Mouse (Mus musculus) neural tube, embryonic 14.5 days (tissue): ENCODE results near the gene Megf11. TPM values are rescaled to one million over a fixed set of nuclear protein-coding genes. Genes with fewer than 3 reads are reported as not detected.

Source experiments
- ATAC-seq: fragments of 200-750 bp; cut with Nextera tagmentation; 2 replicates; pipeline ENCODE4 v1.8.0; 2017; ENCODE audit warnings: low read depth, mild to moderate bottlenecking, moderate TSS enrichment, moderate library complexity
- H3K27ac ChIP-seq: fragments of 300-500 bp; sonication (generic); 2 replicates; pipeline ENCODE4 v1.5.1; 2014; ENCODE audit warnings: low read depth, mild to moderate bottlenecking, control low read depth, low read length, moderate library complexity, mixed read lengths
- H3K27me3 ChIP-seq: fragments of 300-500 bp; sonication (generic); 2 replicates; pipeline ENCODE4 v1.6.1; 2014; ENCODE audit warnings: low read length; ENCODE audit not compliant: control insufficient read depth, insufficient read depth
- H3K36me3 ChIP-seq: fragments of 300-500 bp; sonication (generic); 2 replicates; pipeline ENCODE4 v1.6.1; 2014; ENCODE audit warnings: low read length, mixed read lengths; ENCODE audit not compliant: control insufficient read depth, insufficient read depth
- H3K4me1 ChIP-seq: fragments of 300-500 bp; sonication (generic); 2 replicates; pipeline ENCODE4 v1.6.1; 2014; ENCODE audit warnings: low read length; ENCODE audit not compliant: control insufficient read depth, insufficient read depth
- H3K4me2 ChIP-seq: fragments of 300-500 bp; sonication (generic); 2 replicates; pipeline ENCODE4 v1.6.1; 2014; ENCODE audit warnings: mild to moderate bottlenecking, low read depth, low read length, control low read depth
- H3K4me3 ChIP-seq: fragments of 300-500 bp; sonication (generic); 2 replicates; pipeline ENCODE4 v1.5.1; 2014; ENCODE audit warnings: low read depth, low read length, control low read depth, mixed read lengths
- H3K9ac ChIP-seq: fragments of 300-500 bp; sonication (generic); replicated peaks from 2 replicates; pipeline ENCODE4 v1.6.1; 2014; ENCODE audit warnings: low read depth, mild to moderate bottlenecking, control low read depth, low read length, mixed read lengths
- H3K9me3 ChIP-seq: fragments of 300-500 bp; sonication (generic); 2 replicates; pipeline ENCODE4 v1.6.1; 2016; ENCODE audit warnings: low read length; ENCODE audit not compliant: control insufficient read depth
- WGBS: fragments of 180-500 bp; shearing (Covaris S2); extraction: QIAGEN DNeasy Blood & Tissue Kit; methylation state at CpG from one replicate; pipeline ENCODE4 v1.1.7; 2014; 5-methylcytosine and 5-hydroxymethylcytosine counted together
- polyA plus RNA-seq: library from polyadenylated mRNA; unstranded; fragments of >200 nt; fragmentation: Nextera tagmentation; extraction: Ambion mirVana; gene quantifications from 2 replicates; pipeline ENCODE4 v1.2.1, GENCODE M21; 2014

The Megf11 gene
- polyA plus RNA-seq, 1 experiment from 2014 or later: 17.7 TPM

DNA sequence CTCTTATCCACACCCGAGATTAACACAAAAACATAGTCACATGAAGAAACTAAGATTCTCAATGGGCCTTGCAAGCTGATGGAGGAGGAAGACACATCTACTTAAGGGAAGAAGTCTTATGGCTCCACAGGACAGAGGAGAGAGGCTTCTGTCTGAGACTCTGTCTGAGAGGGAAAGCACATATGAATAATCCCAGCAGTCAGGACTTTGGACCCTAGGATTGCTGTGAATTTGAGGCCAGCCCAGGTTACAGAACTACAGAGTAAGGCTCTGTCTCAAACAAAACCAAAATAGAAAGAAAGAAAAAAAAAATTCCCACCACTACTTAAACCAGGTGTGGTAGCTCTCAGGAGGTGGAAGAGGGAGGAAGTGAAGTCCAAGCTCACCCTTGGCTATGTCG, 266.7 kb downstream of the Megf11 start:
- 66% methylated on average over 2 of the region's 2 CpGs for WGBS
- no peaks in the 10 kb centered on the region for H3K4me1 ChIP-seq
- no peak overlapping the region for H3K9ac ChIP-seq
- H3K27me3 ChIP-seq: no peaks in the 10 kb centered on the region
- ATAC-seq: no peak
- H3K9me3 ChIP-seq: no peaks in the 10 kb centered on the region
- no peak overlapping the region for H3K4me2 ChIP-seq
- no peaks in the 10 kb centered on the region for H3K36me3 ChIP-seq
- H3K27ac ChIP-seq: no peak overlapping the region
- no peak overlapping the region for H3K4me3 ChIP-seq

DNA sequence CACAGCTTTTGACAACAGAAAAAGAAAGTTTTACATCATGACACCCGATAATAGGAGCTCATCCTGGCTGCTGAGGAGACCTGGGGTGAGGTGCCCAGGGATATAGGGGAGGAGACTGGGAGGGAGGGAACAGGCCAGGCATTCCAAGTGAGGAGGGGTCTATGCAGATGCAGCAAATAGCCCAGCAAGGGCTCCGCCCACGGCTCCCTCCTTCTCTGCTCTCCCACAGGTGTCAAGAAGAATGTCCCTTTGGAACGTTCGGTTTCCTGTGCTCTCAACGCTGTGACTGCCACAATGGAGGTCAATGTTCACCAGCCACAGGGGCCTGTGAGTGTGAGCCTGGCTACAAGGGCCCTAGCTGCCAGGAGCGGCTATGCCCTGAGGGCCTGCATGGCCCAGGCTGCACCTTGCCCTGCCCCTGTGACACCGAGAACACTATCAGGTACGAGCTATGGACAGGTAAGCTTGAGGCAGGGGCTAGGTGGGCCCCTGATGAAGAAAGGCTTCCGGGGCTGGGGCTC, 267.5 kb downstream of the Megf11 start:
- no peak overlapping the region for H3K4me3 ChIP-seq
- H3K27me3 ChIP-seq: no peaks in the 10 kb centered on the region
- 70% methylated on average over 10 of the region's 10 CpGs for WGBS
- no peaks in the 10 kb centered on the region for H3K9me3 ChIP-seq
- H3K36me3 ChIP-seq: no peaks in the 10 kb centered on the region
- no peak for ATAC-seq
- no peak overlapping the region for H3K9ac ChIP-seq
- H3K4me1 ChIP-seq: no peaks in the 10 kb centered on the region
- no peak overlapping the region for H3K27ac ChIP-seq
- H3K4me2 ChIP-seq: no peak overlapping the region

DNA sequence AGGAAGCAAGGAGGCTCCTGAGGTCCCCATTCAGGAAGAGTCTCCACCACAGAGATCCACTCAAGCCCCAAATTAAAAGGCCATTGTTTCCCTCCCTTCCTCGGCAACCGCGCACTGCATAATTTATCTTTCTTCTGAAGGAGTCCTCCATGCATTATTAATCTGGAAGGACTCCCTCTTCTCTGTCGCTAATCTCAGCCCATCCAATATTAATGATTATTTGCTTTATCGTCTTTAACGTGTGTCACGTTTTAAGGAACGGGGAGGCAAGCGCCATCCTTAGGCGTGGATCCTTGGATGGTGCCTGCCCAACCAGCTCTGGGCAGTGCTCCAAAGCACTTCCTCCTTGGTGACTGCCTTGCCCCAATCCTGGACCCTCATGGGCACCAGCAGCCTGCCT, 269.3 kb downstream of the Megf11 start:
- ATAC-seq: no peak
- H3K27ac ChIP-seq: no peak overlapping the region
- no peaks in the 10 kb centered on the region for H3K27me3 ChIP-seq

DNA sequence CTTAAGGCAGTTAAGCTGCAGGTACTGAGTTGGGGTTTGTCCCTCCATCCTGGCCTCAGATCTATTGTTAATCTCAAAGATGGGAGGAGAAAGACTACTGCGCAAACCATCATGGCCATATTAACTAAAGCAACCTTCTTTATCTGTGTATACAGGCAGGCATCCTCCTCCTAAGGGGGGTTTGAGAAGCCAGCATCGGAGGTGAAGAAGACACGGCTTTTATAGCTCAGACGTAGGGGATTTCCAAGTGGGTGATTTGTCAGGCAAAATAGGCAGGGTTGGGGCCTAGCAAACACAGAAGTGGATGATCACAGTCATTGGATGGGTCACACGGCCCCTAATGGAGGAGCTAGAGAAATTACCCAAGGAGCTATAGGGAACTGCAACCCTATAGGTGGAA, 271.2 kb downstream of the Megf11 start:
- 41% methylated on average over 5 of the region's 5 CpGs for WGBS
- no peaks in the 10 kb centered on the region for H3K9me3 ChIP-seq
- H3K36me3 ChIP-seq: no peaks in the 10 kb centered on the region
- H3K4me2 ChIP-seq: no peak overlapping the region
- no peak overlapping the region for H3K4me3 ChIP-seq
- peaks cover 9% of the 10 kb centered on the region for H3K4me1 ChIP-seq
- no peak overlapping the region for H3K27ac ChIP-seq
- no peak overlapping the region for H3K9ac ChIP-seq
- no peaks in the 10 kb centered on the region for H3K27me3 ChIP-seq
- ATAC-seq: no peak

More for the DNA sequence above, 269.3 kb downstream of the Megf11 start:
- Histone ChIP-seq H3K4me2 (no peak overlapping the region), H3K9ac (no peak overlapping the region), H3K4me1 (no peaks in the 10 kb centered on the region), H3K9me3 (no peaks in the 10 kb centered on the region), H3K4me3 (no peak overlapping the region), H3K36me3 (no peaks in the 10 kb centered on the region)
- whole genome bisulfite sequencing: 45% methylated on average over 10 of the region's 10 CpGs

DNA sequence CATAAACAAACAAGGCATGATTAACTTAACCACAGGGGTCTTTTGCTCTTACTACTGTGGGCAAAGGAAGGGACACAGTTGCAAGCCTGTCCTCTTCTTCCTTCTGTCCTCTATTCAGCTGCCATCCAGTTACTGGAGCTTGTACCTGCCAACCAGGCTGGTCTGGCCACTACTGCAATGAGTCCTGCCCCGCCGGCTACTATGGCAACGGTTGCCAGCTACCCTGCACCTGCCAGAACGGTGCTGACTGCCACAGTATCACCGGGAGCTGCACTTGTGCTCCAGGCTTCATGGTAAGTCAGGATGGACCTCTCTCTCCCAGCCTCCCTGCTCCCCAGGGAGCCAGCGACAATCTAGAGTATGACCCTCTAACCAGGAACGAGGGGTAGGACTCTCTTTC, 274.8 kb downstream of the Megf11 start:
- Histone ChIP-seq H3K27me3 (no peaks in the 10 kb centered on the region), H3K4me2 (no peak overlapping the region), H3K27ac (no peak overlapping the region), H3K36me3 (no peaks in the 10 kb centered on the region), H3K4me3 (no peak overlapping the region), H3K4me1 (peaks cover 16% of the 10 kb centered on the region), H3K9me3 (no peaks in the 10 kb centered on the region), H3K9ac (no peak overlapping the region)
- 59% methylated on average over 7 of the region's 7 CpGs for WGBS
- no peak for ATAC-seq

DNA sequence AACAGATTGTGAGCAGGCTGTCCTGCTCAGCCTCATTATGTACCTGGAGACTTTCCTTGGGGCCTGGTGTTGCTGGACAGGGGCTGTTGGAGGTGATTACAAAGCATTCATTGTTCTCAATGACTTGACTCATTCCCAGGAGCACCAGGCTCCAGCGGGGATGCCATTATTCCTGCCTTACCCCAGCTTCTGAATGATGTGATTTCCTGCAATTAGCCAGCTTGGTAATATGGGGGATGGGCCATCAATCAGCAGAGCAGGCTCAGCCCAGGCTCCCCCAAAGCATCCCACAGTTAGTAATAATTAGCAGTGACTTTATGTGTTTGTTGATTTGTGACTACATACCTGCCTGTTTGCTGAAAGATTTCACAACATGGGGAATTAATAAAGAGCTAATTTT, 279.2 kb downstream of the Megf11 start:
- H3K4me2 ChIP-seq: no peak overlapping the region
- no peaks in the 10 kb centered on the region for H3K27me3 ChIP-seq
- peaks cover 23% of the 10 kb centered on the region for H3K4me1 ChIP-seq
- no peak overlapping the region for H3K9ac ChIP-seq
- H3K27ac ChIP-seq: peak overlapping the region; percentile 58; the same call in 1 of the 2 replicates
- H3K4me3 ChIP-seq: no peak overlapping the region
- peak; percentile 62; the same call in 1 of the 2 replicates for ATAC-seq
- H3K9me3 ChIP-seq: no peaks in the 10 kb centered on the region
- no peaks in the 10 kb centered on the region for H3K36me3 ChIP-seq
- WGBS: 3% methylated on average over 1 of the region's 1 CpGs

DNA sequence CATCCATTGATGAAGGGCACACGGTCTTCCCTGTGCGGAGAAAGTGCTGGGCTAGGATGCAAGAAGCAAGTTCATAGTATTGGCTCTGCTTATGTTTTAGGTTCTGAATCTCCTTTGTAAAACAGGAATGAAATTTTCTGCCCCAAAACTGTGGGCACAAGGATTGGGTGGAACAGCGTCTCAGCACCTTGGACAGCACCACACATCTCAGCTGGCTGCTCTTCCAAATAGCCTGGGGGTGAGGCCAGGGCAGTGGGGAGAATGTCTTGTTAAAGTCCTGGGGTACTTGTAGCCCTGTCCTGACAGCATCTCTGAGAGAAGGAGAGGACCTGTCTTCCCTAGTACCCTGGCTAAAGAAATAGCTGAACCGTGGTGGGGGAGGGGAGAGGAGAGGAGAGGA, 281.1 kb downstream of the Megf11 start:
- WGBS: 41% methylated on average over 4 of the region's 4 CpGs
- no peak overlapping the region for H3K9ac ChIP-seq
- no peak for ATAC-seq

DNA sequence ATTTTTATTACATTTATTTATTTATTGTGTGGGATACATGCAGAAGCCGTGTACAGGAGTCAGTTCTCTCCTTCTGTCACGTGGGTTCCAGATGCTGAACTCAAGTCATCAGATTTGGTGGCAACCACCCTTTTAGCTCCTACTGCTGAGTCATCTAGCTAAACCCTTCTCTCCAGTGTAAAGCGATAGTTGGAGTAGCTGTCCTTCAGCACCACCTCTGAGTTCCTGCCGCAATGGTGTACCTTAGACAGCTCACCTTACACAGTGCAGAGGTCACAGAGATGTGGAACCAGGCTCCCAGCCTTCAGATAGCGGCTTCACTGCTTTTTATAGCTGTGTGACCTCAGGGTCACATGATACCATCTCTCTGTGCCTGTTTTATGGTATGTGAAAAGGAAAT, 282.1 kb downstream of the Megf11 start:
- H3K4me1 ChIP-seq: peaks cover 14% of the 10 kb centered on the region; the same call in 1 of the 2 replicates
- H3K9ac ChIP-seq: no peak overlapping the region
- no peaks in the 10 kb centered on the region for H3K9me3 ChIP-seq
- H3K4me2 ChIP-seq: no peak overlapping the region
- H3K27me3 ChIP-seq: no peaks in the 10 kb centered on the region
- ATAC-seq: no peak
- WGBS: 14% methylated on average over 5 of the region's 5 CpGs
- H3K27ac ChIP-seq: no peak overlapping the region
- no peak overlapping the region for H3K4me3 ChIP-seq
- H3K36me3 ChIP-seq: no peaks in the 10 kb centered on the region

More for the DNA sequence above, 281.1 kb downstream of the Megf11 start:
- H3K4me2 ChIP-seq: no peak overlapping the region
- no peaks in the 10 kb centered on the region for H3K27me3 ChIP-seq
- H3K9me3 ChIP-seq: no peaks in the 10 kb centered on the region
- no peak overlapping the region for H3K27ac ChIP-seq
- H3K4me3 ChIP-seq: no peak overlapping the region
- peaks cover 14% of the 10 kb centered on the region; the same call in 1 of the 2 replicates for H3K4me1 ChIP-seq
- no peaks in the 10 kb centered on the region for H3K36me3 ChIP-seq

DNA sequence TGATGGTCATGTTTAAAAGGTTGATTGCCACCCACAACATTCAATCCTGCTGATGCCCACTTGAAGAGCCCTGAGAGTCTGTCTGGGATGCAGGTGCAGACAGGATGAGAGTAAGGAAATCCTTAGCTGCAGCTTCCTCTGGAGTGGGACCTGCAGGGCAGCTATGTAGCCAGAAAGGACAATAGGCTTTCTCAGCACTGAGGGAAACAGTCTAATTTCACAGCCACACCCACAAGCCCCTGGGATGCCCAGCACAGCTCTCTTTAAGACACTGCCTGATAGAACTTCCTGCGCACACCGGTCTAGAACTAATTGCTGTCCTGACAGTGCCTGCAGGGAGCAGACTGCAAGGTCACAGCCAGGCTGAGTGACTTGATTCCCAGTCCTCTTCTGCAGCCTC, 282.6 kb downstream of the Megf11 start:
- 34% methylated on average over 2 of the region's 2 CpGs for WGBS
- Histone ChIP-seq H3K9ac (no peak overlapping the region), H3K27ac (no peak overlapping the region)

More for the DNA sequence above, 282.6 kb downstream of the Megf11 start:
- no peak overlapping the region for H3K4me3 ChIP-seq
- H3K4me2 ChIP-seq: no peak overlapping the region
- peaks cover 14% of the 10 kb centered on the region; the same call in 1 of the 2 replicates for H3K4me1 ChIP-seq
- no peak for ATAC-seq
- H3K27me3 ChIP-seq: no peaks in the 10 kb centered on the region
- no peaks in the 10 kb centered on the region for H3K36me3 ChIP-seq
- H3K9me3 ChIP-seq: no peaks in the 10 kb centered on the region
